Mouse (Mus musculus): ENCODE results near the gene Fndc1.

- no peak for TF ChIP-seq CTCF (IDR thresholded peaks at IDR 0.05; ENCODE audit: low read depth, low read length)
- TF ChIP-seq POLR2A (IDR thresholded peaks at IDR 0.05; ENCODE audit: extremely low read depth, insufficient read depth, low read length), result no peak
Observed at GRCm38 (mm10) chr17:7805105-7805504, 22.0 kb downstream of the Fndc1 start.

Data from liver, adult 2 months (tissue).